Mouse (Mus musculus) CD4-positive, CD25-positive, alpha-beta regulatory T cell, adult 9 weeks (primary cell): ENCODE data around the gene Ros1. TPM values are rescaled to one million over a fixed set of nuclear protein-coding genes. Genes with fewer than 3 reads are reported as not detected.

Experiments used
- polyA plus RNA-seq: library from polyadenylated mRNA; unstranded; fragments of 100-300 nt; shearing (Covaris generic); gene quantifications from one replicate; pipeline ENCODE4 v1.2.1, GENCODE M21; 2017

The Ros1 gene
- not detected for polyA plus RNA-seq

GRCm38 (mm10) chr10:52194957-52195852 lies at the start of gene Ros1:
Ros1 (minus strand) TSS chr10:52195244.

DNA sequence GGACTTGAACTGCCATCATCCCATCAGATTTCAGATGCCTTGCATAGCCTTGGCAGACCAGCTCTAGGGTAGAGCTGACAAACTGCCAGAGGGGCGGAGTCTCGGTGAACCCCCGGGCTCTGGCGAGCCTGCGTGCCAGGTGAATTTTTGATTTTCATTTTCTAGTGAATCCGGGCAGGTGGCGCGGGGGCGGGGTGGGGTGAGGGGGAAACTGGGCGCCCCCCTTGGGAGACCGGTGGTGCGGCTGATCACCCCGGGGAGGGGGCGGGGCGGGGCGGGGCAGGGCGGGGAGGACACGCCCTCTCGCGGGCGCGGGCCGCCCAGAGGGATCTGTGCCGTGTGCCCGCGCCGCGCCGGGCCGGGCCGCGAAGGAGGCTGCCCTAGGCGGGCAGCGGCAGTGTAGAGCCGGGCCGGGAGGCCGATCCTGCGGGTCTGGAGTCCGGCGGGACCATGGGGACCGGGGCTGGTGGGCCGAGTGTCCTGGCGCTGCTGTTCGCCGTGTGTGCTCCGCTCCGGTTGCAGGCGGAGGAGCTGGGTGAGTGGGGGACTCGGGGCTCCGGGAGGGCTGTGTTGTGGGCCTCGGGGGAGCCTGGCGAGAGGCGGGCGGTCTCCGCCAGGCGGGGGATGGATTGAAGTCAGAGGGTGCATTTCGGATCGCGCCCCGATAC lies 38.4 kb upstream of the Ros1 start, which contains the start of gene Dcbld1:
TSS of gene Dcbld1 (plus strand) at position 319 of the 668 bp plus-strand sequence.

GRCm38 (mm10) chr10:52022413-52023212 lies 172.4 kb downstream of the Ros1 start, which contains the start of gene Vgll2:
Vgll2 (plus strand) TSS chr10:52022502.

Other genes starting within 250 kb of the Ros1 start
- not detected for gene Vgll2, start 172.7 kb downstream of the Ros1 start, polyA plus RNA-seq
- not detected for gene Dcbld1, start 38.4 kb upstream of the Ros1 start, polyA plus RNA-seq
- gene Gm26741, start 163.5 kb upstream of the Ros1 start, polyA plus RNA-seq: not detected
- gene Gopc, start 186.9 kb upstream of the Ros1 start, polyA plus RNA-seq: 4.4 TPM
- gene Nepn, start 193.7 kb upstream of the Ros1 start, polyA plus RNA-seq: not detected
- gene Nus1, start 222.3 kb upstream of the Ros1 start, polyA plus RNA-seq: 5.1 TPM